Mouse (Mus musculus): ENCODE measurements at regions not wholly inside any gene's neighbourhood (a gene's known extent, or its start where the extent isn't known, plus 50 kb on each side); places are given as distances from the start of the nearest gene placed in this dataset.

DNA sequence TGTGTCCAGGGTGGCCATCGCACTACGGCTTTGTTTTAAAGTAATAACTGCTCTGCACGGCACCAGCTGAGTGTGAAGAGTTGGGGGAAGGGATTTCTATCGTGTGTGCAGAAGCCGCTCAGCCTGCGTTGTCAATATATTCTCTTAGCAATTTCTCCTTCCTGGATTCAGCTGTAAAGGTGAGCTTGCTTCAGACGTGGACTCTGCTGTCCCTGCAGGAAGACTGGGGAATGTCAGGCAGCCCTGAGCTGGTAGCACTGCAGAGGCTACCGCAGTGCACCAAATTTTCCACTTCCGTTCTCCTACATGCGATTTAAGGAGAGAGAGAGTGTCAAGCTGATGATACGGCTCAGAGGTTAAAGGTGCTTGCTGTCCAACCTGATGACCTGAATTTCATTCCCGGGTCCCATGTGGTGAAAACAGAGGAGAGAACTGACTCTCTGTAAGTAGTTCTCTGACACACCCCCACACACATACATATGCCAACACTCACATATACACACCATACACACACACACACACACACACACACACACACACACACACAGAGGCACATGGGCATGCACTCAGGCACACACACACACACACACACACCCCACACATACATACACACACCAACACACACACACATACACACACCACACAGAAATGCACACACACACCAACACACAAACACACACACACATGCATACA, 59.9 kb upstream of the Prelid3b start:
- DNase-seq (ENCODE audit: low read depth) = peak; percentile 65
- TF ChIP-seq CTCF (IDR thresholded peaks at IDR 0.05; ENCODE audit: borderline replicate concordance, extremely low read depth, insufficient read depth, insufficient read length) (peak; percentile 74), POLR2A (IDR thresholded peaks at IDR 0.05; ENCODE audit: borderline replicate concordance, extremely low read depth, insufficient read depth, insufficient read length, poor library complexity, severe bottlenecking) (no peak)

DNA sequence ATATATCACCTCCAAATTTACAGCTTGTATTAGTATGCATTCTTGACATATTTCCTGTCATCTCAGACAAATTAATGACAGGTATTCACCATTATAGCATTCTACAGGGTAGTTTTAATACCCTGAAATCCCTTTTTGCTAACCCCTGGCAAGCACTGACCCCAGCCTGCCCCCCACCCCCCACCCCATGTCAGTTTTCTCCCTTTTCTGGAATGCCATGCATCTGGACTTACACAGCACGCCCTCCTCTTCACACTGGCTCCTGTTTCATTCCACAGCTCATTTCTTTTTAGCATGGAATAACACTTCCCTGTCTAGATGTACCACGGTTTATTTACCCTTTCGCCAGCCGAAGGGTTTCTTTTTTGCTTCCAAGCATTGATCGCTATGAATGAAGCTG, 67.8 kb upstream of the Prelid3b start:
- TF ChIP-seq POLR2A (IDR thresholded peaks at IDR 0.05; ENCODE audit: borderline replicate concordance, extremely low read depth, insufficient read depth, insufficient read length, poor library complexity, severe bottlenecking) (no peak), CTCF (IDR thresholded peaks at IDR 0.05; ENCODE audit: borderline replicate concordance, extremely low read depth, insufficient read depth, insufficient read length) (no peak)
- no peak for DNase-seq (ENCODE audit: low read depth)

DNA sequence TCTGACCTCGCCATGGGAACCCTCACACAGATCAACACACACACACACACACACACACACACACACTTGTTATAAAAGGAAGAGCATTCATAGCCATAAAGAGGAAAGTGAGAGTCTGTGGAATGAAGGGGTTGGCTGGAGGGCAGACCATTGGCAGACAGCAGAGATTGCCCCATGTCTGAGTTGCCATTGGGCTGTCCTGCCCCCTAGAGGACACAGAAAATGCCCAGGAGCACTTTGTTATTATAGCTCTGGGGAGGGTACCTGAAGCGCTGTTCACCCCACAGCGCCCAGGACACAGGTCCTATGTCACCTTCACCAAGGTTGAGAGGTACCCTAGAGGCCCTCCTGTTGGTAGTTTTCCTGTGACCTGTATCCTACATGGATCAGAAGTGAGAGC, 74.3 kb upstream of the Prelid3b start:
- TF ChIP-seq POLR2A (IDR thresholded peaks at IDR 0.05; ENCODE audit: borderline replicate concordance, extremely low read depth, insufficient read depth, insufficient read length, poor library complexity, severe bottlenecking) (no peak), CTCF (IDR thresholded peaks at IDR 0.05; ENCODE audit: borderline replicate concordance, extremely low read depth, insufficient read depth, insufficient read length) (peak; percentile 3; the same call in 1 of the 2 replicates)
- DNase-seq (ENCODE audit: low read depth) = no peak

DNA sequence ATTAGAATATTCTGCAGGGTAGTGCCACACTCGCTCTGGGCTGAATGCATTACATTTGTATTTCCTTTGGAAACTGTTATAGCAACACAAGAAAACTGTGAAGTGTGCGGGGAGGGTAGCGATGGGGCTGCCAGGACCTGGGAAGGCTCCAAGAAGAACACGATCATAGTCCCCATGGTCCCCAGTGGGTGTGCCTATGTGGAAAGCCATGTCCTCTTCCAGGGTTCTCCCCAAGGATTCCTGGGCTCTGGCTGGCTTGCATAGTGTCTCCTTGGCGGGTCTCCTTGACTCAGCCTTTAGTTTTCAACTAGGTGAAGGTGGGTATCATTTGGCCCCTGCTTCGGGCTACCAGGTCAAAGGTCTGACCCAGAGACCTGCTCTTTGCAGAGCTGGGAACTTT, 74.8 kb upstream of the Prelid3b start:
- TF ChIP-seq POLR2A (IDR thresholded peaks at IDR 0.05; ENCODE audit: borderline replicate concordance, extremely low read depth, insufficient read depth, insufficient read length, poor library complexity, severe bottlenecking) = no peak
- TF ChIP-seq CTCF (IDR thresholded peaks at IDR 0.05; ENCODE audit: borderline replicate concordance, extremely low read depth, insufficient read depth, insufficient read length) = no peak
- no peak for DNase-seq (ENCODE audit: low read depth)

DNA sequence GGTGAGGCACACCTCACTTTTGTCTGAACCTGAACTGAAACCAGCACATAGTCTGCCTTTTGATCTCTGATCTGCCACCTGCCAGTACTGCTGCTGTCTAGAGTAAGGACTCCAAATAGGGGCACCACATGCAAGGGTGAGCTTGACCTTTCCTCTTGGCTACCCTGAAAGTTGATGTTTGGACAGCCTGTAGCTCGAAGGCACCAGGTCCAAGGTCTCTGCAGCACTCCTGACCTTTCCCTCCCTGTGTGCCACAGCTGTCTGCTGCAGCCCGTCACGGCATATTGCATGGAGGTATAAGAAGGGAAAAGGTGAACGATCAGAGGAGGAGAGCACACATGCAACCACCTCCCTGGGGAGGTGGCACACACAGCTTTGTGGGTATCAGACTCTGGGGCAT, 75.9 kb upstream of the Prelid3b start:
- no peak for DNase-seq (ENCODE audit: low read depth)
- TF ChIP-seq CTCF (IDR thresholded peaks at IDR 0.05; ENCODE audit: borderline replicate concordance, extremely low read depth, insufficient read depth, insufficient read length) = no peak
- TF ChIP-seq POLR2A (IDR thresholded peaks at IDR 0.05; ENCODE audit: borderline replicate concordance, extremely low read depth, insufficient read depth, insufficient read length, poor library complexity, severe bottlenecking) = no peak

DNA sequence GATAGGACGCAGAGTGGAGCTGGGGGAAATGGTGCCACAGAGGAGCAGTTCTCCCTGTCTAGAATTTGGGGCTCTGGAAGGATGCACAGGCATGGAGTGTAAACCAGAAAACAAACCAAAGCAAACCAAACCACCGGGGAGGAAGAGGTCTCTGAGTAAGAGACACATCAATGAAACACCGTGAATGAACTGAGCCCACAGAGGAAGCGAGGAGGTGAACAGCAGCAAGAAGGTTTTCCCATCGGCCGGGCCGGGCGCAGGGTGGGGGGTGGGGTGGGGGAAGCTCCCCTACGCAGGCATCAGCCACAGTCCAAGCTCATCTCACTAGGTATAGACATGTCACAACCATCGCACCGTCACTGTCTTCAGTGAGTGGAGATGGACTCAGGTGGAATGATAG, 82.9 kb upstream of the Prelid3b start:
- TF ChIP-seq CTCF (IDR thresholded peaks at IDR 0.05; ENCODE audit: borderline replicate concordance, extremely low read depth, insufficient read depth, insufficient read length) (no peak), POLR2A (IDR thresholded peaks at IDR 0.05; ENCODE audit: borderline replicate concordance, extremely low read depth, insufficient read depth, insufficient read length, poor library complexity, severe bottlenecking) (no peak)
- DNase-seq (ENCODE audit: low read depth) = no peak

DNA sequence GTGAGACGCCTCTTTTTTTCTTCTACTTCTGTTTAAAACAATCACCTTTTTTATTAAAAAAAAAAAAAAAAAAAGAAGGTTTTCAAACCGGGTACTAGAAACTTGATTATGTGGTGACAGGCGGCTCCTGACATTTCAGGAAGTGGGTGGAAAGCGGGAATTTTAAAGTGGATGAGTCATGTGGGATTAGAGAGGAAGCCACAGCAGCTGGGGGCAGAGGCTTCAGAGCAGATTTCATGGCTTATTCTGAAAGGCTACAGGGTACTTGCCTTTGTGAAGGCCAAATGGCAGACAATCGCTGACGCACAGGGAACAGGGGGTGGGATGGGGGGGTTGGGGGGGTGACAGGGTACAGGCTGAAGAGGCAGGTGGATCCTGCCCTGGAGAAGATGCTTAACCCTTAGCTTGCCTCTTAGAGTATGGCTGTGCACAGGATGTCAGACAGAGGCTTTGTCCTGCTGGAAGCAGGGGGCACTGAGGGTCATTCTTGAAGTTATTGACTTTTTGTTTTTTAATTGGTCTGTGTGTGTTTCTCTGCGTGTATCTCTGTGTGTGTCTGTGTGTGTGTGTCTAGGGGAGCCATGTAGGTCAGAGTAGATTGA, 81.4 kb upstream of the Zfp831 start:
- no peak for TF ChIP-seq CTCF (IDR thresholded peaks at IDR 0.05; ENCODE audit: borderline replicate concordance, extremely low read depth, insufficient read depth, insufficient read length)
- no peak for TF ChIP-seq POLR2A (IDR thresholded peaks at IDR 0.05; ENCODE audit: borderline replicate concordance, extremely low read depth, insufficient read depth, insufficient read length, poor library complexity, severe bottlenecking)
- peak; percentile 45 for DNase-seq (ENCODE audit: low read depth)

DNA sequence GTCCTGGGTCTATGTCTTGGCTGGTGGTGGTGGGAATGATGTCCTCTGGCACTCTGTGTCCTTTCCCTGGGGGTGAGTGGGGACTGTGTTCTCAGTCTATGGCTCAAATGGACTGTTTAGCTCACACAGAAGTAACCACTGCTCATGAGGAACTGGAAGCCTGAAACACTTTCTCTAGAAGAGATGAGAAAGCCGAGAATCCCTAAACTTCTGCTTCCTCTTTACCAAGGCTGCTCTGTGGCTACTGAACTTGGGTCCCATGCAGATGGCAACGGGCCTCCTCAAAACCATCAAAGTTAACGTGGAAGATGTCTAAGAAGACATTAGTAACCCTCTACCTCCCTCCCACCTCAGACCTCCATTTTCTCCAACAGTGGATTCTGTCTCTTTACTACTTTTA, 79.4 kb upstream of the Zfp831 start:
- DNase-seq (ENCODE audit: low read depth) = no peak
- no peak for TF ChIP-seq POLR2A (IDR thresholded peaks at IDR 0.05; ENCODE audit: borderline replicate concordance, extremely low read depth, insufficient read depth, insufficient read length, poor library complexity, severe bottlenecking)
- TF ChIP-seq CTCF (IDR thresholded peaks at IDR 0.05; ENCODE audit: borderline replicate concordance, extremely low read depth, insufficient read depth, insufficient read length) = no peak

DNA sequence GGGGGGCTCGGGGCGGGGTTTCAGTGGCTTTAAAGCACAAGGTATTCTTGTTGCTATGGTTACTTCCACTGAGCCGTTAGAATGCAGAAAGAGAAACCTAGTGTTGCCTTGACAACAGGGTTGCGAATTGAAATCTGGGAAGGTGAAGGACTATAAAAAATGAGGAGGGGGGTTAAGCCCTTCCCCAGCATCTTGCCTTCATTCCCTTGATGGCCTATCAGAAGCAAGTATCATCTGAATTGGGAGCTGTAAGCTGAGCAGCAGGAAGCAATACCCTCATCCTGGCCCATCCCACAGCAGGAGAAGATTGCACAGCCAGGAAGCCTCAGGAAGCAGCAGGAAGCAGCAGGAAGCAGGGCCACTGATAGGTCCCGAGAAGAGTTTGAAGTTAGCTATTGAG, 78.5 kb upstream of the Zfp831 start:
- no peak for TF ChIP-seq POLR2A (IDR thresholded peaks at IDR 0.05; ENCODE audit: borderline replicate concordance, extremely low read depth, insufficient read depth, insufficient read length, poor library complexity, severe bottlenecking)
- TF ChIP-seq CTCF (IDR thresholded peaks at IDR 0.05; ENCODE audit: borderline replicate concordance, extremely low read depth, insufficient read depth, insufficient read length) = no peak
- peak; percentile 79 for DNase-seq (ENCODE audit: low read depth)

DNA sequence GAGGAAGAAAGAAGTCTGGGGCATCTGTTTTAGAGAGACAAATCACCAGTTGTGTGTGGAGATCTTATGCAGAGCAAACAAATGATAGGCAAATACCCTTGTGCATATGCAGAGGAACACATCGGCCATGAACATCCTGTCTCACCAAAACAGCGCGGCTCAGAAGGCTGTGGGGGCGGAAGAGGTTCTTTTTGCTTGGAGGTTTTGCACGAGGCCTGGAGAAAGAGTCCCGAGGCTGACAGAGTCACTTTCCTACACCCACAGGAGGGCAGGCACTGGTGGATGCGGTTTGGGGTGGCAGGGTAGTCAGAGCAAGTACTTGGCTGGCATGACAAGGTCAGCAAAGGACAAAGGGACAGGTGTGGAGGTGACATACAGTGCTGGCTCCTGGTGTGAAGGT, 77.4 kb upstream of the Zfp831 start:
- no peak for TF ChIP-seq POLR2A (IDR thresholded peaks at IDR 0.05; ENCODE audit: borderline replicate concordance, extremely low read depth, insufficient read depth, insufficient read length, poor library complexity, severe bottlenecking)
- no peak for DNase-seq (ENCODE audit: low read depth)

DNA sequence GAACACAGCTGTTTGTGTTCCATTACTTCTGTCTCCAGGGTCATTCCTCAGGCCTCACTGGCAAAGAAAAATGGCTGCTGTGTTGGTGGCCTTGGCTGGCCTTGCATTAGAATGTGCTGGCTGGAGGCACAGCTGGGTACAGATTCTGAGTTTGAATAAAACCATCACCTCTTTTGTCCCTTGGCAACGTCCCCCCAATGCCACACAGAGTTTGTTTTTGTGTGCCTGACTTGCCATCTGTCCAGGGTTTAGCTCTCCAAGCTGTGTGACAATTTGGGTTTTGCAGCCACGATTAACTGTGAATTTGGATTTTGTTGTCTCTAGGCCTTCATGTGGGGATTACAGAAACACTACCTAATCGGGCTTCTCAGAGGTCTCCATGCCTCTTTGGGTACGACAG, 76.6 kb upstream of the Zfp831 start:
- TF ChIP-seq POLR2A (IDR thresholded peaks at IDR 0.05; ENCODE audit: borderline replicate concordance, extremely low read depth, insufficient read depth, insufficient read length, poor library complexity, severe bottlenecking) = no peak
- no peak for TF ChIP-seq CTCF (IDR thresholded peaks at IDR 0.05; ENCODE audit: borderline replicate concordance, extremely low read depth, insufficient read depth, insufficient read length)
- peak; percentile 45 for DNase-seq (ENCODE audit: low read depth)

DNA sequence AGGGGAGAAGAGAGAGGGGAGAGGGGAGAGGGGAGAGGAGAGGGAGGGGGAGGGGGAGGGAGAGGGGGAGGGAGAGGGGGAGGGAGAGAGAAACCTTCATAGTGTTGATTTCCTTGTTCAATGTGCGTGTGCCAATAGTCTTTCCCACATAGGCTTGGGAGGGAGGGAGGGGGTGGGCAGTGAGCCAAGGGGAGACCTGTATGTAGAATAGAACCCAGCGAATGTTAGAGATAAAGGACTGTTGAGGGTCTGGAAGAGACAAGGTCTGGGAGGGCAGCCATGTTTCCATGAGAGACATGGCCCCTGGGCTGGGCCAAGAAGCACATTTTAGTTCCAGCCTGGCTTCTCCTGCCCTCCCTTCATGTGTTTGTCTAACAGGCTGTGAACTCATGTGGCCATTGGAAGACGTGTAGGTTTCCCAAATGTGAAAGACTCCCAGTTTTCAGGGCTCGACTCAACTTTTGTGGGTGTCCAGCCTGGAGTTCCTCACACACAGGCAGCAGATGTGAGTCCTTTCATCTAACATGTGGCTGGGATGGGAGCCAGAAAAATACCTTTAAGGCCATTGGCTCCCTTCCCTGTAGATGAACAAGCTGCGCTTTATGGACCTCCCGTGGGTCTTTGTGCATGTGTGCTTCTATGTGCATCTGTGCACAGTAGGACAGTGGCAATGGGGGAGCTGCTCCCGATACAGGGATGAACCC, 68.4 kb upstream of the Zfp831 start:
- DNase-seq (ENCODE audit: low read depth) = peak; percentile 27
- TF ChIP-seq CTCF (IDR thresholded peaks at IDR 0.05; ENCODE audit: borderline replicate concordance, extremely low read depth, insufficient read depth, insufficient read length) (no peak), POLR2A (IDR thresholded peaks at IDR 0.05; ENCODE audit: borderline replicate concordance, extremely low read depth, insufficient read depth, insufficient read length, poor library complexity, severe bottlenecking) (no peak)

All from brain, embryonic 14.5 days (tissue).